Mouse (Mus musculus) embryonic fibroblast, embryonic 13.5 days (primary cell): Measurements from ENCODE around the gene Abraxas1. TPM values are rescaled to one million over a fixed set of nuclear protein-coding genes. Genes with fewer than 3 reads are reported as not detected.

Experiments
- H3K27ac ChIP-seq: 2 replicates; pipeline ENCODE4 v1.5.1; 2012; ENCODE audit warnings: low read length, control low read depth, inconsistent platforms; ENCODE audit not compliant: insufficient read depth
- H3K4me1 ChIP-seq: 2 replicates; pipeline ENCODE4 v1.6.1; 2011; ENCODE audit warnings: low read length; ENCODE audit not compliant: control insufficient read depth, insufficient read depth
- H3K4me3 ChIP-seq: 2 replicates; pipeline ENCODE4 v1.5.1; 2011; ENCODE audit warnings: mild to moderate bottlenecking, control low read depth, low read length; ENCODE audit not compliant: insufficient read depth
- CTCF ChIP-seq: IDR thresholded peaks from 2 replicates; pipeline ENCODE4 v1.5.1; 2011; ENCODE audit warnings: mild to moderate bottlenecking, control low read depth, low read length, moderate library complexity, borderline replicate concordance; ENCODE audit not compliant: insufficient read depth
- POLR2A ChIP-seq: IDR thresholded peaks from 2 replicates; pipeline ENCODE4 v1.6.1; 2011; ENCODE audit warnings: low read depth, mild to moderate bottlenecking, control low read depth, low read length, moderate library complexity
- polyA plus RNA-seq: library from polyadenylated mRNA; stranded (reverse); fragments of >200 nt; gene quantifications from 2 replicates; pipeline ENCODE4 v1.2.4, GENCODE M21; 2011; ENCODE audit warnings: low read depth; ENCODE audit not compliant: missing spikeins, insufficient read length

Gene Abraxas1
- polyA plus RNA-seq, 1 experiment = 15.0 TPM

DNA sequence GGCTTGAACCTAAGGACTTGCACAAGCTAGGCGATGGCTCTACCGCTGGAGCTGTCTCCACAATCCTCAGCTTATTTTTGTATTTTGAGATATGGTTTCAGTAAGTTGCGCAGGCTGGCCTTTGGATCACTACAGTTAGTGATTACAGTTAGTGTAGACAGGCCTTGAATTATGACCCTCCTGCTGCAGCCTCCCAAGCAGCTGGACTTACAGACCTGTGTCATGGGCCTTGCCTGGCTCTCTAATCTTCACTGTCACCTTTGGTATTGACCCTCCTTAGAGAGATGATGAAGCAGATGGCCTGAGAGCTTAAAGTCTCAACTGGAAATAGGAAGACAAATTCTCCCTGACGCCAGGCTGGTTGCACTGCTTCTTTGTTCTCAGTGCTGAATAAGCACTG, 33.2 kb upstream of the Abraxas1 start:
- TF ChIP-seq POLR2A = no peak
- no peak for TF ChIP-seq CTCF
- no peak overlapping the region for H3K4me3 ChIP-seq
- no peaks in the 10 kb centered on the region for H3K4me1 ChIP-seq
- no peak overlapping the region for H3K27ac ChIP-seq

GRCm38 (mm10) chr5:100847143-100847542, 26.4 kb upstream of the Abraxas1 start:
- H3K4me3 ChIP-seq = peak overlapping the region; percentile 53
- H3K4me1 ChIP-seq = no peaks in the 10 kb centered on the region
- TF ChIP-seq CTCF (no peak), POLR2A (no peak)
- no peak overlapping the region for H3K27ac ChIP-seq

DNA sequence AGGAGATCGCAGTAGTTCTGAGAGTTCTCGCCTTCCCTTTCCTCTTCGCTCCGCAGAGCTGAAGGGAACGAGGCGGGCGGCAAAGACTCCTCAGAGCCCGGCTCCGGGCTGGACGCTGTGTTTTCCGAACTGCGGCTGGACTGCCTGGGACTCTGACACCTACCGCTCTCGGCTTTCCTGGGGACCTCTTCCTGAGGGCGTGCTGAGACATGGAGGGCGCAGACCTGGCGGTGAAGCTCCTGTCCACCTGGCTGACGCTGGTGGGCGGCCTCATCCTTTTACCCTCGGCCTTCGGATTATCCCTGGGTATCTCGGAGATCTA, 25.8 kb upstream of the Abraxas1 start:
- H3K4me3 ChIP-seq = peak overlapping the region; percentile 53
- peak overlapping the region; percentile 6; the same call in 1 of the 2 replicates for H3K27ac ChIP-seq
- no peaks in the 10 kb centered on the region for H3K4me1 ChIP-seq
- TF ChIP-seq POLR2A (no peak), CTCF (no peak)

GRCm38 (mm10) chr5:100845848-100846598, 25.3 kb upstream of the Abraxas1 start:
- no peaks in the 10 kb centered on the region for H3K4me1 ChIP-seq
- peak overlapping the region; percentile 7; the same call in 1 of the 2 replicates for H3K27ac ChIP-seq
- TF ChIP-seq CTCF (no peak), POLR2A (peak; percentile 27)
- H3K4me3 ChIP-seq = peak overlapping the region; percentile 53

- peak within 1 kb of the TSS; percentile 7; the same call in 1 of the 2 replicates for H3K27ac ChIP-seq
- no peak for TF ChIP-seq POLR2A
- no peak for TF ChIP-seq CTCF
- peak within 1 kb of the TSS; percentile 53 for H3K4me3 ChIP-seq
- no peaks in the 10 kb centered on the region for H3K4me1 ChIP-seq
Observed at GRCm38 (mm10) chr5:100845485-100845847, 24.7 kb upstream of the Abraxas1 start, which contains the start of gene Gpat3. Gpat3 (plus strand) TSS chr5:100845713.

DNA sequence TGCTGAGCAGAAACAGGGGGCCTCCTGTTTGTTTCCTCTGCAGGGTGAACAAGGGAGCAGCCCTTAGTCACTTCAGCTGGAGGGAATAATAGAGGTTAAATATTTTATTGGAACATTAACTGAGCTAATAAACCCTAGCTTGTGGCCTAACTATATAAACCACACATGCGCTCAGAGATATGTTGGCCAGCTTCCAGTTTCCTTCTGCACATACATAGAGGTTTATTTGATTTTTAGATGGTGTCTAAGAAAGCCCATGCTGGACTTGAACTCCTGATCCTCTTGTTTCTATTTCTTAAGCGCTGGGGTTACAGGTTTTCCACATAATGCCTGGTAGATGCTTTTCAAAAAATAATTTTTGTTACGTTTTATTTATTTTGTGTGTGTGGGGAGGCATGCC, 23.7 kb upstream of the Abraxas1 start:
- H3K27ac ChIP-seq = no peak overlapping the region
- TF ChIP-seq CTCF (no peak), POLR2A (no peak)
- H3K4me1 ChIP-seq = no peaks in the 10 kb centered on the region
- H3K4me3 ChIP-seq = no peak overlapping the region

DNA sequence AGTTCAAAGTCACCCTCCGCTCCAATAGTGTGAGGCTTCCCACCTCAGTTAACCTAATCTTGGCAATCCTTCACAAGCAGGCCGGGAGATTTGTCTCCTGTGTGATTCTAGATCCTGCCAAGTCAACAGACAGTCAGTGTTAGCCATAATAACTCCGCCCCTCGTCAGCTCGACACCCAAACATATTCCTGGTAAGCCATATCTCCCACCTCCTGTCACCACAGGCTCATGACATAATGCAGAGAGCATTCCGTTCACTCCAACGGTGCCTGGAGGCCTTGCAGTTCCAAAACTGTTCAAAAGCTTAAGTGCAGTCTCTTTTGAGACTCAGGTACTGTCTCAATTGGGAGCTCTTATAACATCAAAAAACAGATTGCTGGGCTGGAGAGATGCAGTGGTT, 17.1 kb upstream of the Abraxas1 start:
- Histone ChIP-seq H3K4me1 (0 out of 2 replicates have a peak, but pooled peaks cover 2% of the 10 kb centered on the region), H3K4me3 (no peak overlapping the region), H3K27ac (no peak overlapping the region)
- TF ChIP-seq CTCF (no peak), POLR2A (no peak)

- Histone ChIP-seq H3K27ac (no peak overlapping the region), H3K4me1 (0 out of 2 replicates have a peak, but pooled peaks cover 2% of the 10 kb centered on the region), H3K4me3 (no peak overlapping the region)
- no peak for TF ChIP-seq POLR2A
Observed at GRCm38 (mm10) chr5:100835862-100836538, 15.2 kb upstream of the Abraxas1 start.

GRCm38 (mm10) chr5:100833841-100834240, 13.1 kb upstream of the Abraxas1 start:
- TF ChIP-seq CTCF (no peak), POLR2A (no peak)
- H3K27ac ChIP-seq = no peak overlapping the region
- no peak overlapping the region for H3K4me3 ChIP-seq
- 0 out of 2 replicates have a peak, but pooled peaks cover 2% of the 10 kb centered on the region for H3K4me1 ChIP-seq

- H3K4me1 ChIP-seq = 0 out of 2 replicates have a peak, but pooled peaks cover 2% of the 10 kb centered on the region
- TF ChIP-seq CTCF (no peak), POLR2A (no peak)
Observed at GRCm38 (mm10) chr5:100832680-100833079, 11.9 kb upstream of the Abraxas1 start.

GRCm38 (mm10) chr5:100828701-100829100, 7.9 kb upstream of the Abraxas1 start:
- H3K4me3 ChIP-seq = no peak overlapping the region
- no peak for TF ChIP-seq CTCF
- no peak for TF ChIP-seq POLR2A
- no peak overlapping the region for H3K27ac ChIP-seq
- H3K4me1 ChIP-seq = no peaks in the 10 kb centered on the region

More at GRCm38 (mm10) chr5:100832680-100833079, 11.9 kb upstream of the Abraxas1 start:
- Histone ChIP-seq H3K27ac (no peak overlapping the region), H3K4me3 (no peak overlapping the region)
